Mouse (Mus musculus): ENCODE measurements around the gene Med25. TPM values are rescaled to one million over a fixed set of nuclear protein-coding genes. Genes with fewer than 3 reads are reported as not detected.

Med25 gene
- 76.8 and 81.2 TPM in 2 replicates for polyA plus RNA-seq (2016; fragmentation: Nextera tagmentation; extraction: Ambion mirVana)

- H3K36me3 ChIP-seq, result peaks cover 21% of the 10 kb centered on the region
- H3K4me1 ChIP-seq (replicated peaks), result peaks cover 49% of the 10 kb centered on the region
- no peaks in the 10 kb centered on the region for H3K9me3 ChIP-seq (replicated peaks)
- H3K4me3 ChIP-seq, result peak within 1 kb of the TSS; percentile 85
- no peaks in the 10 kb centered on the region for H3K27me3 ChIP-seq (replicated peaks)
- ATAC-seq (ENCODE audit: insufficient number of reproducible peaks, low FRiP score), result peak; percentile 79
- H3K27ac ChIP-seq (ENCODE audit: poor library complexity, severe bottlenecking), result peak within 1 kb of the TSS; percentile 90
- WGBS, result under 1% methylated on average over 56 of the region's 56 CpGs
- H3K4me2 ChIP-seq, result peak within 1 kb of the TSS; percentile 82
- H3K9ac ChIP-seq, result peak within 1 kb of the TSS; percentile 90
Measured at GRCm38 (mm10) chr7:44892276-44892921, at the start of gene Med25. Gene Med25, minus strand, starts transcription at chr7:44892712.

- Histone ChIP-seq H3K9ac (no peak overlapping the region), H3K4me3 (no peak overlapping the region), H3K4me2 (no peak overlapping the region), H3K9me3 (replicated peaks) (peaks cover 8% of the 10 kb centered on the region), H3K4me1 (replicated peaks) (no peaks in the 10 kb centered on the region), H3K27me3 (replicated peaks) (no peaks in the 10 kb centered on the region), H3K27ac (ENCODE audit: poor library complexity, severe bottlenecking) (no peak overlapping the region), H3K36me3 (no peaks in the 10 kb centered on the region)
- 81% methylated on average over 4 of the region's 4 CpGs for WGBS
- no peak for ATAC-seq (ENCODE audit: insufficient number of reproducible peaks, low FRiP score)
Measured at GRCm38 (mm10) chr7:44938680-44939079, 46.2 kb upstream of the Med25 start.

DNA sequence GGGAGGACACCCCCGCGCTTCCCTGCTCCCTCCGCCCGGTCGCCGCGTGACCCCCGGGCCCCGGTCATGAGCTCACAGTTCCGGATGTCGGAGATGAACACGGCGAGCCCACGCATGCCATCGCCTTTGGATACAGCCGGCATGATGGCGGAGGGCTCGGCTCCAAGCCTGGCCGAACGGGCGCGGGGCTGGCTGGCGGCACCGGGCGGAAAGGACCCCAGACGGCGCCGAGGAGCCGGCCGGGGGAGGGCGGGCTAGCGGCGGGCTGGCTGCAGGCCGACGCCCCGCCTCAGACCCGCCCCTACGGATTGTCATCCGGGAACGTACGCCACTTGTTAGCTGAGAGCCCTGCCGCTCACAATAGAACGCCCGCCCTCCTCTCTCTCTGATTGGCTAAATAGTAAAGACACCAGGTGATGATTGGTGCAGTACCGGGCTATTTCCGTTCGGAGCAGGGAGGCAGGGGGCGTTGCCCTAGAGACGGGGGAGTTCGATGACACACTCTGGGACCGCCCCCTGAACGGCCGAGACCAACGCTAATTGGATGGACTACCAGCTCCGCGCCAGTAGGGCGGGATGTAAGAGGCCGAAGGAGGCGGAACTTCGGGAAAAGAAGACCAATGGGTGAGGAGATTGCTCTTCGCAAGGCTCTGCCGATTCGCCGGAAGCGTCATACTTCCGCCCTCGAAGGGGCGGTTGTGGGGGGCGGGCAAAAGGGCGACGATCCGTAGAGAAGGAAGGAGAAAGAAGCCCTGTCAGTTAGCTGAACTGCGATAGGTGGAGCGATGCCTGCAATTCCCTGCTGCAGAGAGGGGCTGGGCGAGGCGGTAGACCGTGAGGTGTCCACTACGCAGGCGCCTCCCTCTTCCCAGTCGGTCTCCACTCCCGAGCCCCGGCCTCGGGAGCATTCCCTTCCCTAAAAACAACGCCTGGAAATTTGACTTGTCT lies 37.0 kb upstream of the Med25 start, which contains the start of gene Ap2a1:
TSS of gene Ap2a1 (minus strand) at position 293 of the 948 bp plus-strand sequence.
- Histone ChIP-seq H3K9me3 (replicated peaks) (no peaks in the 10 kb centered on the region), H3K36me3 (peaks cover 27% of the 10 kb centered on the region), H3K4me1 (replicated peaks) (peaks cover 27% of the 10 kb centered on the region), H3K27me3 (replicated peaks) (no peaks in the 10 kb centered on the region), H3K27ac (ENCODE audit: poor library complexity, severe bottlenecking) (peak within 1 kb of the TSS; percentile 83), H3K9ac (peak within 1 kb of the TSS; percentile 94), H3K4me3 (peak within 1 kb of the TSS; percentile 94), H3K4me2 (peak within 1 kb of the TSS; percentile 92)
- ATAC-seq (ENCODE audit: insufficient number of reproducible peaks, low FRiP score), result peak; percentile 99
- under 1% methylated on average over 84 of the region's 84 CpGs for WGBS

GRCm38 (mm10) chr7:44928570-44928969 lies 36.1 kb upstream of the Med25 start:
- Histone ChIP-seq H3K4me2 (peak overlapping the region; percentile 92), H3K27ac (ENCODE audit: poor library complexity, severe bottlenecking) (peak overlapping the region; percentile 83), H3K36me3 (peaks cover 36% of the 10 kb centered on the region), H3K4me1 (replicated peaks) (peaks cover 27% of the 10 kb centered on the region), H3K27me3 (replicated peaks) (no peaks in the 10 kb centered on the region), H3K9ac (peak overlapping the region; percentile 94), H3K9me3 (replicated peaks) (no peaks in the 10 kb centered on the region), H3K4me3 (peak overlapping the region; percentile 94)
- ATAC-seq (ENCODE audit: insufficient number of reproducible peaks, low FRiP score), result no peak
- WGBS, result 0% methylated on average over 1 of the region's 1 CpGs

DNA sequence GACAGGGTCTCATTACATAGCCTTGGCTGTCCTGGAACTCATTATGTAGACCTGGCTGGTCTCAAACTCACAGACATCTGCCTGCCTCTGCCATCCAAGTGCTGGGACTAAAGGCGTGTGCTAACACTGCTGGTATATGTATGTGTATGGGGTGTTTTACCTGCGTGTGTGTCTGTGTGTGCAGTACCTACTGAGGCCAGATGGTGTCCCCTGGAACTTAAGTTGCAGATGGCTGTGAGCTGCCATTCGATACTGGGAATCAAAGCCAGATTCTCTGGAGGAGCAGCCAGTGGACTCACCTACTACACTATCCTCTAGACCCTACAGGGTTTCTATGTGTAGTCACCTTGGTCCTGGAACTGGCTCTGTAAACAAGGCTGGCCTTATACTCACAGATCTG lies 33.0 kb upstream of the Med25 start:
- Histone ChIP-seq H3K9me3 (replicated peaks) (no peaks in the 10 kb centered on the region), H3K9ac (no peak overlapping the region), H3K4me1 (replicated peaks) (peaks cover 24% of the 10 kb centered on the region), H3K4me3 (no peak overlapping the region), H3K27ac (ENCODE audit: poor library complexity, severe bottlenecking) (no peak overlapping the region), H3K36me3 (peaks cover 55% of the 10 kb centered on the region), H3K4me2 (no peak overlapping the region), H3K27me3 (replicated peaks) (no peaks in the 10 kb centered on the region)
- ATAC-seq (ENCODE audit: insufficient number of reproducible peaks, low FRiP score), result no peak
- 80% methylated on average over 3 of the region's 3 CpGs for WGBS

GRCm38 (mm10) chr7:44922530-44922929 lies 30.0 kb upstream of the Med25 start:
- peaks cover 23% of the 10 kb centered on the region for H3K4me1 ChIP-seq (replicated peaks)
- no peaks in the 10 kb centered on the region for H3K27me3 ChIP-seq (replicated peaks)
- H3K27ac ChIP-seq (ENCODE audit: poor library complexity, severe bottlenecking), result no peak overlapping the region
- no peak overlapping the region for H3K4me3 ChIP-seq
- H3K36me3 ChIP-seq, result peaks cover 68% of the 10 kb centered on the region
- no peak overlapping the region for H3K4me2 ChIP-seq
- no peak for ATAC-seq (ENCODE audit: insufficient number of reproducible peaks, low FRiP score)
- H3K9me3 ChIP-seq (replicated peaks), result no peaks in the 10 kb centered on the region
- H3K9ac ChIP-seq, result no peak overlapping the region

DNA sequence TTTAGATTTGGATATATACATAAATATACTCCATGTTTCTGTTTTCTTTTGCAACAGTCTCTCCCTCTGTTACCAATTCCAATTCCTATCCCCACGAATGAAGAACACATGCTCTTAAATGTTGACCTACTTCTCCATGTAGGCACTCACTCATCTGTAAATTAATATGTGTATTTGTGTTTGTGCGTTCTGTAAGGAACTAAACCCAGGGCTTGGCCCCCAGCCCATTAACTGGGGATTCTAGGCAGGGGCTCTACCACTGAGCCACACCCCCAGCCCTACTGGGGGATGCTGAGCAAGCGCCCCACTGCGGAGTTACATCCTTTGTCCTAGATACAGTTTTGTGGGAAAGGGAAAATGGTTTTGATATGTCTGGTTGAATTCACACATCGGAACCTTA lies 26.6 kb upstream of the Med25 start:
- Histone ChIP-seq H3K4me2 (no peak overlapping the region), H3K27me3 (replicated peaks) (no peaks in the 10 kb centered on the region), H3K27ac (ENCODE audit: poor library complexity, severe bottlenecking) (no peak overlapping the region), H3K4me3 (no peak overlapping the region), H3K4me1 (replicated peaks) (peaks cover 37% of the 10 kb centered on the region), H3K36me3 (peaks cover 59% of the 10 kb centered on the region), H3K9ac (no peak overlapping the region), H3K9me3 (replicated peaks) (no peaks in the 10 kb centered on the region)
- ATAC-seq (ENCODE audit: insufficient number of reproducible peaks, low FRiP score), result no peak
- 94% methylated on average over 5 of the region's 5 CpGs for WGBS

- 58% methylated on average over 3 of the region's 3 CpGs for WGBS
- H3K27me3 ChIP-seq (replicated peaks), result no peaks in the 10 kb centered on the region
- no peaks in the 10 kb centered on the region for H3K9me3 ChIP-seq (replicated peaks)
- H3K9ac ChIP-seq, result peak overlapping the region; percentile 22; the same call in 1 of the 2 replicates
- H3K4me1 ChIP-seq (replicated peaks), result peaks cover 40% of the 10 kb centered on the region
- no peak overlapping the region for H3K4me2 ChIP-seq
- no peak for ATAC-seq (ENCODE audit: insufficient number of reproducible peaks, low FRiP score)
- no peak overlapping the region for H3K4me3 ChIP-seq
- peaks cover 60% of the 10 kb centered on the region for H3K36me3 ChIP-seq
- H3K27ac ChIP-seq (ENCODE audit: poor library complexity, severe bottlenecking), result no peak overlapping the region
Measured at GRCm38 (mm10) chr7:44918219-44918618, 25.7 kb upstream of the Med25 start.

DNA sequence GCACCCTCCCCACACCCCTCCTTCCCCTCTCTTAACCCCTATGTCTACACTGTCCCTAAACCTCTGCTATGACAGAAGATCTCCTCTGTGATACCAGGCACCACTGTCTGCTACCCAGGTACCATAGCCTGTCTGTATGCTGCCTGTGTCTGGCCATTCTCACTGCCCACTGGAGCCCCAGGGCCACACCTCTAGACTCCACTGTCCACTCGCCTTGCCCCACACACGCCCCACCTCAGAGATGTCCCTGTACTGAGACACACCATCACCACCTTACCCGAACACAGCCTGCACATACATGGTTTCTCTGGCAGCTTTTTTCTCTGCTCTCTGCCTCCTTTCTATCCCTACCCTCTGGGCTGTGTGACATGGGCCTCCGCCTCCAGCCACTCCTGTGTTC lies 24.4 kb upstream of the Med25 start:
- H3K9me3 ChIP-seq (replicated peaks), result no peaks in the 10 kb centered on the region
- no peak overlapping the region for H3K4me2 ChIP-seq
- H3K27me3 ChIP-seq (replicated peaks), result no peaks in the 10 kb centered on the region
- peaks cover 59% of the 10 kb centered on the region for H3K36me3 ChIP-seq
- 92% methylated on average over 4 of the region's 4 CpGs for WGBS
- H3K27ac ChIP-seq (ENCODE audit: poor library complexity, severe bottlenecking), result no peak overlapping the region
- no peak overlapping the region for H3K9ac ChIP-seq
- ATAC-seq (ENCODE audit: insufficient number of reproducible peaks, low FRiP score), result no peak
- H3K4me1 ChIP-seq (replicated peaks), result peaks cover 40% of the 10 kb centered on the region
- H3K4me3 ChIP-seq, result no peak overlapping the region

- no peak for ATAC-seq (ENCODE audit: insufficient number of reproducible peaks, low FRiP score)
- Histone ChIP-seq H3K9ac (no peak overlapping the region), H3K36me3 (peaks cover 62% of the 10 kb centered on the region)
Measured at GRCm38 (mm10) chr7:44916191-44916590, 23.7 kb upstream of the Med25 start.

DNA sequence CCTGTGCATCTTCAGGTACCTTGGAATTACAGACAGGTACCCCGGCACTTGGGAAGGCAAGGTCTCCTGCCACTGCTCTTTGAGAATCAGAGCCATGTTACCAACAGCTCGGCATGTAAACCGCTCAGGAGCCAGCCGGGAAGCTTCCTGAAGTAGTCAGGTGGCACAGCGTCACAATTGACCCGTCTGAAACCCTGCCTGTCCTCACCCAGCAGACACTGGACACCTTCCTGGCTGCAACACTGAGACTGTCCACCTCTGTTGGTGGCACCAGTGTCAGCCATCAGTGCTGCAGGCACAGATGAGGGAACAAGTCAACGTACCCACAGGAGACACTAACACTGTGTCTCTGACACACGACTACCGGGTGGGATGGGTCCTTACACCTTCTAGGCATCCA lies 22.8 kb upstream of the Med25 start:
- ATAC-seq (ENCODE audit: insufficient number of reproducible peaks, low FRiP score), result no peak
- H3K4me1 ChIP-seq (replicated peaks), result peaks cover 40% of the 10 kb centered on the region
- H3K9me3 ChIP-seq (replicated peaks), result no peaks in the 10 kb centered on the region
- H3K4me2 ChIP-seq, result no peak overlapping the region
- peaks cover 70% of the 10 kb centered on the region for H3K36me3 ChIP-seq
- H3K9ac ChIP-seq, result no peak overlapping the region
- 92% methylated on average over 9 of the region's 9 CpGs for WGBS
- H3K4me3 ChIP-seq, result no peak overlapping the region
- no peaks in the 10 kb centered on the region for H3K27me3 ChIP-seq (replicated peaks)
- H3K27ac ChIP-seq (ENCODE audit: poor library complexity, severe bottlenecking), result no peak overlapping the region

More at GRCm38 (mm10) chr7:44916191-44916590, 23.7 kb upstream of the Med25 start:
- H3K4me2 ChIP-seq, result no peak overlapping the region
- no peaks in the 10 kb centered on the region for H3K27me3 ChIP-seq (replicated peaks)
- no peak overlapping the region for H3K4me3 ChIP-seq
- peaks cover 40% of the 10 kb centered on the region for H3K4me1 ChIP-seq (replicated peaks)
- H3K9me3 ChIP-seq (replicated peaks), result no peaks in the 10 kb centered on the region
- H3K27ac ChIP-seq (ENCODE audit: poor library complexity, severe bottlenecking), result no peak overlapping the region
- 80% methylated on average over 6 of the region's 6 CpGs for WGBS

All from heart, embryonic 12.5 days (tissue).